Mouse (Mus musculus): ENCODE measurements at regions not wholly inside any gene's neighbourhood (a gene's known extent, or its start where the extent isn't known, plus 50 kb on each side); places are given as distances from the start of the nearest gene placed in this dataset.

GRCm38 (mm10) chr13:99118901-99119300 lies 65.7 kb upstream of the Zfp366 start:
- H3K4me2 ChIP-seq: no peak overlapping the region
- 72% methylated on average over 7 of the region's 7 CpGs for WGBS
- H3K9ac ChIP-seq: no peak overlapping the region
- H3K9me3 ChIP-seq (replicated peaks): no peaks in the 10 kb centered on the region
- 0 out of 2 replicates have a peak, but pooled peaks cover 3% of the 10 kb centered on the region for H3K4me1 ChIP-seq (replicated peaks)
- no peak overlapping the region for H3K27ac ChIP-seq (ENCODE audit: poor library complexity, severe bottlenecking)
- H3K36me3 ChIP-seq: no peaks in the 10 kb centered on the region
- no peak overlapping the region for H3K4me3 ChIP-seq
- peaks cover 14% of the 10 kb centered on the region for H3K27me3 ChIP-seq (replicated peaks)
- ATAC-seq (ENCODE audit: insufficient number of reproducible peaks, low FRiP score): no peak

DNA sequence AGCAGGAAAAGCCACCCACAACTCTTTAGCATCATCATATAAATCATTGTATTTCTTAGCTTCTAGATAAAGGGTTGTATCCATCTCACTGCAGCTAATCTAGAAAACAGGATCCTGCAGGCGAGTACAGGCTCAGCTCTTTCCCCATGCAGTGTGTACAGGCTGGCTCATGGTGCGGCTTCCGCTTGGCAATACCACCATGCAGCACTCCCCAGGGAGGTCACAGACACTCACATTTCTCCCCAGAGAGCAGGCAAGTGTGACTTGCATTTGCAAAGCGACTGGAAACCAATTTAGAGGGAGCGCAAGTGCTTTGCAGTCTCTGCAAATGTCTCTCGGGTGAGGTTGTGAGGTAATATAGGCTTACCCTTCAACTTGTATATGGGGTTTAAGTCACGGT lies 69.1 kb upstream of the Zfp366 start:
- Histone ChIP-seq H3K27ac (ENCODE audit: poor library complexity, severe bottlenecking) (no peak overlapping the region), H3K4me1 (replicated peaks) (0 out of 2 replicates have a peak, but pooled peaks cover 2% of the 10 kb centered on the region), H3K36me3 (no peaks in the 10 kb centered on the region), H3K9ac (no peak overlapping the region), H3K27me3 (replicated peaks) (peaks cover 22% of the 10 kb centered on the region), H3K9me3 (replicated peaks) (no peaks in the 10 kb centered on the region), H3K4me2 (no peak overlapping the region), H3K4me3 (no peak overlapping the region)
- no peak for ATAC-seq (ENCODE audit: insufficient number of reproducible peaks, low FRiP score)
- WGBS: 79% methylated on average over 7 of the region's 7 CpGs

DNA sequence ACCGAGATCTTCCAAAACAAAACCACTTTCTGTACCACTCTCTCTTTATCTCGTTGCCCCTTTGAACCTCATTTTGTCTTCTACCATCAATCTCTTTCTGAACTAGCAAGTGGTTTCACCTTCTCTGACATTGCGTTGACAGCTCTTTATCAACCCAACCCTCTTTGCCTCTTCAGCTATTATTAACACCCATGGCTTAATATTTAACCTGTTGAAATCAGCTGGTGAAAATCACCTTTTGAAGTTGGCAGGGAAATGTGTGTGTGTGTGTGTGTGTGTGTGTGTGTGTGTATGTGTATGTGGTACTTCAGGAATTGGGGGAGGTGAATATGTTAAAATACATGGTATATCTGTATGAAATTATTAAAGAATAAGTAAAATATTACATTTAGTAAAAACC lies 70.1 kb upstream of the Zfp366 start:
- Histone ChIP-seq H3K4me1 (replicated peaks) (0 out of 2 replicates have a peak, but pooled peaks cover 2% of the 10 kb centered on the region), H3K27ac (ENCODE audit: poor library complexity, severe bottlenecking) (no peak overlapping the region), H3K4me2 (no peak overlapping the region), H3K4me3 (no peak overlapping the region), H3K27me3 (replicated peaks) (peaks cover 32% of the 10 kb centered on the region), H3K36me3 (no peaks in the 10 kb centered on the region), H3K9me3 (replicated peaks) (no peaks in the 10 kb centered on the region), H3K9ac (no peak overlapping the region)
- 29% methylated on average over 3 of the region's 3 CpGs for WGBS
- no peak for ATAC-seq (ENCODE audit: insufficient number of reproducible peaks, low FRiP score)

GRCm38 (mm10) chr13:99111736-99112386 lies 72.8 kb upstream of the Zfp366 start:
- Histone ChIP-seq H3K36me3 (no peaks in the 10 kb centered on the region), H3K27ac (ENCODE audit: poor library complexity, severe bottlenecking) (no peak overlapping the region), H3K9ac (no peak overlapping the region), H3K9me3 (replicated peaks) (no peaks in the 10 kb centered on the region), H3K4me1 (replicated peaks) (0 out of 2 replicates have a peak, but pooled peaks cover 7% of the 10 kb centered on the region), H3K27me3 (replicated peaks) (peaks cover 30% of the 10 kb centered on the region), H3K4me2 (no peak overlapping the region), H3K4me3 (no peak overlapping the region)
- no peak for ATAC-seq (ENCODE audit: insufficient number of reproducible peaks, low FRiP score)
- 48% methylated on average over 1 of the region's 1 CpGs for WGBS

DNA sequence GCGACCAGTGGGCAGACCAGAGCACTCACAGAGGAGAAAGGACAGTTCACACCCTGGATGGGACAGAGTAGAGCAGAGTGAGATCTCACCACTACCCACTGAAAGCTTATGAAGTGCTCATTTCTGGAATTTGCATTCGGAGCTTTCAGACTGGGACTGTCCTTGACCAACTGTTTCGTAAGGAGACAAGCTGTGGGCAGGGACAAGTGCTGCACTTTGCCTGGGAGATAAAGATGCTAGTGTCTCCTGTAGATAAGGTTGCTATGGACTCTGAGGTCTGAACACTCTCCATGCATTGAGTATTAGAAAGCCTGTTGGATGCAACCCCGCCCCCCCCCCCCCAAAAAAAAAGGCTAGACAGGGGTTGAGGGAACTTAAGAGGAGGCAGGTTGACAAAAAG lies 76.6 kb upstream of the Zfp366 start:
- peak; percentile 86 for ATAC-seq (ENCODE audit: insufficient number of reproducible peaks, low FRiP score)
- Histone ChIP-seq H3K27me3 (replicated peaks) (peaks cover 48% of the 10 kb centered on the region), H3K9ac (no peak overlapping the region), H3K4me2 (no peak overlapping the region; the same call in 1 of the 2 replicates), H3K9me3 (replicated peaks) (no peaks in the 10 kb centered on the region), H3K4me1 (replicated peaks) (0 out of 2 replicates have a peak, but pooled peaks cover 7% of the 10 kb centered on the region), H3K4me3 (no peak overlapping the region), H3K27ac (ENCODE audit: poor library complexity, severe bottlenecking) (no peak overlapping the region), H3K36me3 (no peaks in the 10 kb centered on the region)
- 31% methylated on average over 4 of the region's 4 CpGs for WGBS

DNA sequence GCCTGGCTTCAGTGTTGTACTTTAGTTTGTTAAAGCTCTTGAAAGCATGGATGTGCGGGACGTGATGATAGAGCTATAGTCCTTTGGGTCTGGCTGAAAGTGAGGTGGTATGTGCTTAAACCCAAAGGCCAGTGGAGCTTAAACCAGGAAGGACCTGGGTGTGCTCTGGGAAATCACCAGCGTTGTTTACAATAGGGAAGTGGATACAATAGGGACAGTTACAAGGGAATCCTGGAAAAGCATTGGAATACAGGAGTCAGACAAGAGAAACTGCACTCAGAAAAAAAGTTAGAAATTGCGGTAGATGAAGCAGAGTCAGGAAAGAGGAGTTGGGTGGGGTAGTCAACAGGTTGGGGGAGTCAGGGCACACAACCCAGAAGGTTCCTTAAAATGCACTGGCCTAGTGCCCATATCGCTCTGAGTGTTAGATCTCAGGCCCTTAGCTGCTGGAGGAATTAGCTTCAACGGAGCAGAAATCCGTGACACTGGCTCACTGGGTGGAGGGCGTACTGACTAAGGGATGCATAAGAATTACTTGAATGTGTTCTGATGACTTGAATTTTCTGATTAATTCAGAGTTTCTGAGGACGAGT lies 82.4 kb upstream of the Zfp366 start:
- H3K27ac ChIP-seq (ENCODE audit: poor library complexity, severe bottlenecking): no peak overlapping the region
- H3K9me3 ChIP-seq (replicated peaks): no peaks in the 10 kb centered on the region
- H3K4me2 ChIP-seq: no peak overlapping the region
- no peak for ATAC-seq (ENCODE audit: insufficient number of reproducible peaks, low FRiP score)
- no peak overlapping the region for H3K9ac ChIP-seq
- H3K4me3 ChIP-seq: no peak overlapping the region
- H3K36me3 ChIP-seq: no peaks in the 10 kb centered on the region
- peaks cover 31% of the 10 kb centered on the region for H3K27me3 ChIP-seq (replicated peaks)
- H3K4me1 ChIP-seq (replicated peaks): no peaks in the 10 kb centered on the region
- WGBS: 80% methylated on average over 9 of the region's 9 CpGs

DNA sequence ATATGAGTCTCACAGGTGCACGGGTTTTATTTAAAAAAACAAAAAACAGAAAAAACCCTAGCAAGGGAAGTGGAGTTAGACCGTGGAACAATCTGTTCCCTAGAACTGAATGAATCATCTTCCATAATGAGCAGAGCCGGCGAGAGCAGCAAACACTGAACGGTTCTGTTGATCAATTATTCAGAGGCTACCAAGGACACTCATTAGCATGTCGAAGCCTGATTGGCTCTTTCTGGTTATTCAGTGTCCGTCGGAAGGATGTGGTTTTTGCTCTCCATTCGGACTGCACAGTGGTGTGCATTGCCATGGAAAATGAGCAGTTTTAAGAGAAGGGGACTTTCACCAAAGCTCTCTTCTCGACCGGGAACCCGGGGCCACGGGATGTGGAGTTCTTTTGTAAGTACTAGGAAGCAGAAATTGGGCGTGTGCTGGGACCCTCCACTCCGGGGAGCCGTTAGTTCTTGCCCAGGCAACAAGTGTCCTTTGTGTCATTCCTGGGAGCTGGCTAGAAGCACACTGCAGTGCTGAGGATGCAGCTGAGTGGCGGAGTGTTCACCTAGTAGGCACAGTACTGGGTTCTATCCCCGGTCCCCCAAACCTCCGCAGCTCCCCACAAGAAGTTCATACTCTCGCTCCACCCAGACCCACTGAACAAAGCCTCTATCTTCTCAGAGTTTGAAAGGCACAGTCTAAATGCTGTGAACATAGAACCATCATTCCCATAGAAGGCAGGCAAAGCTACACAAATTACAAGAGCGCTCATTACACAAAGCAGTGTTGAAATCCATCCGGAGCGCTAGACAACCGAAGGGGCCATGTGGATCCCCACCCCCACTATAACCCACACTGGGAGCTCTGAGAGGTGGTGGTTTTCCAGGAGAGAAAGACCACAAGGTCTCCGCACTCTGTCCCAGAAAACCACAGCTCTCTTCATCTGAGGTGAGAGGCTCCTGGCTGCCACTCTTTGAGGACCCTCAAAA lies 83.9 kb upstream of the Zfp366 start:
- no peaks in the 10 kb centered on the region for H3K36me3 ChIP-seq
- H3K27ac ChIP-seq (ENCODE audit: poor library complexity, severe bottlenecking): no peak overlapping the region
- H3K4me1 ChIP-seq (replicated peaks): no peaks in the 10 kb centered on the region
- ATAC-seq (ENCODE audit: insufficient number of reproducible peaks, low FRiP score): no peak
- WGBS: 70% methylated on average over 25 of the region's 25 CpGs
- no peak overlapping the region for H3K4me2 ChIP-seq
- no peak overlapping the region for H3K4me3 ChIP-seq
- no peaks in the 10 kb centered on the region for H3K9me3 ChIP-seq (replicated peaks)
- no peak overlapping the region for H3K9ac ChIP-seq
- peaks cover 19% of the 10 kb centered on the region; the same call in 1 of the 2 replicates for H3K27me3 ChIP-seq (replicated peaks)

DNA sequence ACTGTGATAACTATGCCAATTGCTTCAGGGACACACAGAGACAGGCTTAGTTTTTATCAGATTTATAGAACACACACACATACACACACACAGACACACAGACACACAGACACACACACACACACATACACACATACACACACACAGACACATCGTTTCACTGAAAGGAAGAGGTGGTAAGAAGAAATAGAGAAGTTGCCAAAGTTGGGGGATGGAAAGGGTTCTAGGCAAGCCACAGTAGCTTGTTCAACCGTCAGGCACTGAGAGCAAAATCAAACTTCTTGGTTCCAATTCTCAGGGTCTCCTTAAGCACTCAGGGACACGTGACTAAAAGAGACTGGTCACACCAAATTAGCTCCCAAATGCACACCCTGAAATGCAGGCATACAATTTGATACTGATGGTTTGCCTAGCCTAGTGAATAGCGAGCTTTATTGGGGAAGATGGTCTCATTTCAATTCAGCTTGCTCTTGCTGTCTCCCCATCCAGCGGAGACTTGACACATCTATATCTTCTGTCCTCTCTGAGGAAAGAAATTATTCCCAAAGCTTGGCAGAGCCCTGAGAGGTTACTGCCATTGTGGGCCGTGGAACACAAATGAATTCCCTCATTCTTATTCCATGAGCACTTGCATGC lies 84.7 kb upstream of the Zfp366 start:
- Histone ChIP-seq H3K4me1 (replicated peaks) (no peaks in the 10 kb centered on the region), H3K27ac (ENCODE audit: poor library complexity, severe bottlenecking) (no peak overlapping the region), H3K27me3 (replicated peaks) (peaks cover 16% of the 10 kb centered on the region; the same call in 1 of the 2 replicates), H3K36me3 (no peaks in the 10 kb centered on the region), H3K4me3 (no peak overlapping the region), H3K9ac (no peak overlapping the region), H3K9me3 (replicated peaks) (no peaks in the 10 kb centered on the region), H3K4me2 (no peak overlapping the region)
- ATAC-seq (ENCODE audit: insufficient number of reproducible peaks, low FRiP score): no peak
- 78% methylated on average over 6 of the region's 6 CpGs for WGBS

DNA sequence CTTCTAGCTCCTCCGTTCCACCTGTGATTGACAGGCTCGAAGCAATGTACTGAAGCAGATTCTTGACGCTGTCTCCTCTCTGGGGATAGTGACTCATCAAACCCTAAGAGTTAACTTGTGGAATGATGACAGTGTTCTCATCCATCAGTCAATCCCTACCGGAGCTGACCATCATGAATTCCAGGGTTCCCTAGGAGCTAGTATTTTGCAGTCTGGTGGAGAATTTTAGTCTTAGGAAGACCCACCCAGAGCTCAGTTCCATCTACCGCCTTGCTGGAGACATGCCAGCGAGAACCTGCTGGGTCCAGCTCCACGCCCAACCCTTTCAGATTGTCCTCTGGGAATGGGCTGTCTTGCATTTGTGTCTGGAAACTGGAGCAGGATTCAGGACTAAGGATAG lies 85.4 kb upstream of the Zfp366 start:
- H3K9ac ChIP-seq: no peak overlapping the region
- no peak overlapping the region for H3K4me2 ChIP-seq
- ATAC-seq (ENCODE audit: insufficient number of reproducible peaks, low FRiP score): no peak
- H3K9me3 ChIP-seq (replicated peaks): no peaks in the 10 kb centered on the region
- no peak overlapping the region for H3K27ac ChIP-seq (ENCODE audit: poor library complexity, severe bottlenecking)
- H3K27me3 ChIP-seq (replicated peaks): peaks cover 12% of the 10 kb centered on the region; the same call in 1 of the 2 replicates
- H3K36me3 ChIP-seq: no peaks in the 10 kb centered on the region
- no peak overlapping the region for H3K4me3 ChIP-seq
- 74% methylated on average over 7 of the region's 7 CpGs for WGBS
- no peaks in the 10 kb centered on the region for H3K4me1 ChIP-seq (replicated peaks)

DNA sequence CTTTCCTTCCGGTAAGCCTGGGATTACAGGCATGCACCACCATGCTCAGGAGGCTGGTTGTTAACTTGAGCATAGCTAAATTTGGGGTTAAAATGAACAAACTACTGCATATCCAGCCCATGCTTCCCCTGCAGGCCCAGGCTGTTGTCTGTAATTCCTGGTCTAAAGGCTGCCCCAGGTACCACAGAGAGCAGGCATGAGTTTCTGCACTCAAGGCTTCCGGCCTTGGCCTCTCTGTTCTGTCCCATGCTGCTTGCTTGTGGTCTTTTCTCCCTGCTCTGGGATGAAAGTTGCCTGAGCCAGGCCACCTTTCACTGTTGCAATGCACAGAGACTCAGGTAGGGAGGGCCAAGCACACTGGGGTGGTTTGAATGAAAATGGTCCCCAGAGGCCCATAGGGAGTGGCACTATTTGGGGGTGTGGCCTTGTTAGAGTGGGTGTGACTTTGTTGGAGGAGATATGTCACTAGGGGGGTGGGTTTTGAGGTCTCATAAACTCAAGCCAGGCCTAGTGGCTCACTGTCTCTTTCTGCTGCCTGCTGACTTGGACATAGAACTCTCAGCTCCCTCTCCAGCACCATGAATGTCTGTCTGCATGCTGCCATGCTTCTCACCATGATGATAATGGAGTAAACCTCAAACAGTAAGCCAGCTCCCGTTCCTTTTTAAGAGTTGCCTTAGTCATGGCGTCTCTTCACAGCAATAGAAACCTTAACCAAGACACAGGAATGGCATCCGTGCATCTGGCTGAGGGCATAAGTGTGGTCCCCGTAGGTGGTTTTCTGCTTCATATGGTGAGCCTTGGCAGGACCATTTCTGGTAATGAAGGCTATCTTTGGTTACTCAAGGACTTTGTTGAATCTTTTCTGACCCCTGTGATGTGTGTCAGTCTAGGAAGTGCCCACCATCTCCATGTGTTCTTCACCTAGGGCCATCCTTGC lies 86.7 kb upstream of the Zfp366 start:
- Histone ChIP-seq H3K4me2 (no peak overlapping the region), H3K27ac (ENCODE audit: poor library complexity, severe bottlenecking) (no peak overlapping the region)
- ATAC-seq (ENCODE audit: insufficient number of reproducible peaks, low FRiP score): no peak

More for the DNA sequence above, 86.7 kb upstream of the Zfp366 start:
- Histone ChIP-seq H3K4me3 (no peak overlapping the region), H3K36me3 (no peaks in the 10 kb centered on the region), H3K9me3 (replicated peaks) (no peaks in the 10 kb centered on the region), H3K4me1 (replicated peaks) (0 out of 2 replicates have a peak, but pooled peaks cover 3% of the 10 kb centered on the region), H3K27me3 (replicated peaks) (peaks cover 12% of the 10 kb centered on the region; the same call in 1 of the 2 replicates), H3K9ac (no peak overlapping the region)
- WGBS: 91% methylated on average over 6 of the region's 6 CpGs
